Mouse (Mus musculus) kidney, postnatal 0 days (tissue): ENCODE results near the gene Kcnt2. TPM values are rescaled to one million over a fixed set of nuclear protein-coding genes. Genes with fewer than 3 reads are reported as not detected.

Experiments
- ATAC-seq: fragments of 200-750 bp; cut with Nextera tagmentation; replicated peaks from 2 replicates; pipeline ENCODE4 v1.8.0; 2017; ENCODE audit warnings: low read depth, moderate number of reproducible peaks, moderate TSS enrichment, moderate library complexity; ENCODE audit not compliant: low FRiP score
- DNase-seq: peaks from one replicate; pipeline ENCODE4 v3.0.0-alpha.2; 2016; ENCODE audit warnings: low spot score
- H3K27ac ChIP-seq: fragments of 300-500 bp; sonication (generic); 2 replicates; pipeline ENCODE4 v1.5.1; 2014; ENCODE audit warnings: mild to moderate bottlenecking
- H3K27me3 ChIP-seq: fragments of 300-500 bp; sonication (generic); 2 replicates; pipeline ENCODE4 v1.6.1; 2014; ENCODE audit warnings: low read length, mixed read lengths; ENCODE audit not compliant: insufficient read depth
- H3K36me3 ChIP-seq: fragments of 300-500 bp; sonication (generic); 2 replicates; pipeline ENCODE4 v1.6.1; 2014; ENCODE audit warnings: low read length, mixed read lengths; ENCODE audit not compliant: insufficient read depth
- H3K4me1 ChIP-seq: fragments of 300-500 bp; sonication (generic); replicated peaks from 2 replicates; pipeline ENCODE4 v1.6.1; 2014; ENCODE audit warnings: antibody characterized with exemption, low read length, mixed read lengths; ENCODE audit not compliant: insufficient read depth
- H3K4me2 ChIP-seq: fragments of 300-500 bp; sonication (generic); 2 replicates; pipeline ENCODE4 v1.6.1; 2014; ENCODE audit warnings: mild to moderate bottlenecking, low read length, moderate library complexity, mixed read lengths
- H3K4me3 ChIP-seq: fragments of 300-500 bp; sonication (generic); replicated peaks from 2 replicates; pipeline ENCODE4 v1.5.1; 2014; ENCODE audit warnings: low read depth, low read length
- H3K9ac ChIP-seq: fragments of 300-500 bp; sonication (generic); 2 replicates; pipeline ENCODE4 v1.6.1; 2014; ENCODE audit warnings: low read depth, low read length
- H3K9me3 ChIP-seq: fragments of 300-500 bp; sonication (generic); replicated peaks from 2 replicates; pipeline ENCODE4 v1.6.1; 2016; ENCODE audit warnings: low read length, inconsistent platforms, mixed read lengths
- CTCF ChIP-seq: IDR thresholded peaks from 2 replicates; pipeline ENCODE4 v1.5.1; 2016; ENCODE audit warnings: antibody characterized with exemption, low read depth, mild to moderate bottlenecking, moderate library complexity
- WGBS: fragments of 180-500 bp; shearing (Covaris S2); extraction: QIAGEN DNeasy Blood & Tissue Kit; methylation state at CpG from one replicate; pipeline ENCODE4 v1.1.7; 2014; 5-methylcytosine and 5-hydroxymethylcytosine counted together
- polyA plus RNA-seq: library from polyadenylated mRNA; unstranded; fragments of >200 nt; fragmentation: Nextera tagmentation; extraction: Ambion mirVana; gene quantifications from 2 replicates; pipeline ENCODE4 v1.2.1, GENCODE M21; 2015

The Kcnt2 gene
- polyA plus RNA-seq, 1 experiment from 2014 or later: 2.3 TPM

- Histone ChIP-seq H3K27me3 (no peaks in the 10 kb centered on the region), H3K9me3 (no peaks in the 10 kb centered on the region), H3K36me3 (no peaks in the 10 kb centered on the region), H3K4me2 (no peak overlapping the region), H3K9ac (no peak overlapping the region), H3K4me3 (no peak overlapping the region), H3K4me1 (no peaks in the 10 kb centered on the region), H3K27ac (no peak overlapping the region)
- DNase-seq: no peak
- no peak for TF ChIP-seq CTCF
- WGBS: 79% methylated on average over 5 of the region's 5 CpGs
- ATAC-seq: no peak
Measured at GRCm38 (mm10) chr1:140266047-140266446, 20.1 kb downstream of the Kcnt2 start.

- Histone ChIP-seq H3K36me3 (no peaks in the 10 kb centered on the region), H3K27me3 (no peaks in the 10 kb centered on the region), H3K27ac (no peak overlapping the region), H3K9ac (no peak overlapping the region), H3K9me3 (no peaks in the 10 kb centered on the region), H3K4me2 (no peak overlapping the region), H3K4me3 (no peak overlapping the region), H3K4me1 (no peaks in the 10 kb centered on the region)
- ATAC-seq (no peak), DNase-seq (no peak)
- WGBS: 49% methylated on average over 8 of the region's 8 CpGs
- TF ChIP-seq CTCF: no peak
Measured at GRCm38 (mm10) chr1:140266643-140267286, 20.8 kb downstream of the Kcnt2 start.

- ATAC-seq (no peak), DNase-seq (peak; percentile 32)
- WGBS: 35% methylated on average over 2 of the region's 2 CpGs
- no peaks in the 10 kb centered on the region for H3K27me3 ChIP-seq
- no peak for TF ChIP-seq CTCF
- no peaks in the 10 kb centered on the region for H3K9me3 ChIP-seq
- H3K4me2 ChIP-seq: no peak overlapping the region
- H3K4me1 ChIP-seq: no peaks in the 10 kb centered on the region
- H3K36me3 ChIP-seq: no peaks in the 10 kb centered on the region
- H3K27ac ChIP-seq: no peak overlapping the region
- no peak overlapping the region for H3K9ac ChIP-seq
- no peak overlapping the region for H3K4me3 ChIP-seq
Measured at GRCm38 (mm10) chr1:140267288-140267687, 21.3 kb downstream of the Kcnt2 start.

GRCm38 (mm10) chr1:140273624-140274023 lies 27.7 kb downstream of the Kcnt2 start:
- WGBS: 90% methylated on average over 3 of the region's 3 CpGs
- Histone ChIP-seq H3K9ac (no peak overlapping the region), H3K9me3 (no peaks in the 10 kb centered on the region), H3K27ac (no peak overlapping the region), H3K4me2 (no peak overlapping the region), H3K36me3 (no peaks in the 10 kb centered on the region), H3K4me3 (no peak overlapping the region), H3K4me1 (no peaks in the 10 kb centered on the region), H3K27me3 (no peaks in the 10 kb centered on the region)
- DNase-seq: no peak
- no peak for TF ChIP-seq CTCF
- ATAC-seq: no peak

GRCm38 (mm10) chr1:140275813-140276212 lies 29.9 kb downstream of the Kcnt2 start:
- no peaks in the 10 kb centered on the region for H3K9me3 ChIP-seq
- H3K9ac ChIP-seq: no peak overlapping the region
- H3K27ac ChIP-seq: no peak overlapping the region
- no peak for ATAC-seq
- H3K4me2 ChIP-seq: no peak overlapping the region
- TF ChIP-seq CTCF: no peak
- H3K27me3 ChIP-seq: no peaks in the 10 kb centered on the region
- H3K4me1 ChIP-seq: no peaks in the 10 kb centered on the region
- DNase-seq: no peak
- no peaks in the 10 kb centered on the region for H3K36me3 ChIP-seq
- no peak overlapping the region for H3K4me3 ChIP-seq

- Histone ChIP-seq H3K27me3 (no peaks in the 10 kb centered on the region), H3K27ac (no peak overlapping the region), H3K4me3 (no peak overlapping the region), H3K4me1 (no peaks in the 10 kb centered on the region), H3K36me3 (no peaks in the 10 kb centered on the region), H3K9ac (no peak overlapping the region), H3K4me2 (no peak overlapping the region), H3K9me3 (no peaks in the 10 kb centered on the region)
- DNase-seq (no peak), ATAC-seq (no peak)
- TF ChIP-seq CTCF: no peak
- 82% methylated on average over 3 of the region's 3 CpGs for WGBS
Measured at GRCm38 (mm10) chr1:140293140-140293539, 47.2 kb downstream of the Kcnt2 start.

GRCm38 (mm10) chr1:140295482-140295881 lies 49.5 kb downstream of the Kcnt2 start:
- Histone ChIP-seq H3K36me3 (no peaks in the 10 kb centered on the region), H3K27ac (no peak overlapping the region), H3K9ac (no peak overlapping the region), H3K9me3 (no peaks in the 10 kb centered on the region), H3K4me1 (no peaks in the 10 kb centered on the region), H3K27me3 (no peaks in the 10 kb centered on the region), H3K4me3 (no peak overlapping the region), H3K4me2 (no peak overlapping the region)
- no peak for ATAC-seq
- no peak for DNase-seq
- no peak for TF ChIP-seq CTCF
